Mouse (Mus musculus): ENCODE data around the gene Smpdl3b.

DNA sequence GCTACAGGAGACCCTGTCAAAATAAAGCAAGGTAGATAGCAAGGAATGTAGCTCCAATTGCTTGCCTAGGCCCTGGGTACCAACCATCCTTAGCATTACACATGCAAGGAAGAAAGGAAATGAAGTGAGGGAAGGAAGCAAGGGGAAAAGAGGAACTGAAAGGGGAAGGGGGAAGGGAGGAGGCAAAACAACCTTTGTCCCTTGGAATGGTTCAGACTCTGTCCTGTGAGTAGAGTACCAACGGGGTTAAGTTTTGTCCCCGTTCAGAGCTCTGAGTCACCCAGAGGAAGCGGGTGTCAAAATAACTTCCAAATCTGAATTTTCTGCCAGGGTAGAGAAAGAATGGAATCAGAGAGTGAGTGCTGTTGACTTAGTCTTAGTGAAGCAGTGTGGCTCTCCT lies 3.2 kb upstream of the Smpdl3b start:
- no peak for TF ChIP-seq POLR2A (IDR thresholded peaks at IDR 0.05; ENCODE audit: control insufficient read depth in 1 of 2, insufficient read depth in 1 of 2, low read depth in 1 of 2, low read length in 2 of 2, poor library complexity in 1 of 2)
- TF ChIP-seq TAL1 (IDR thresholded peaks at IDR 0.05; ENCODE audit: low read length): no peak
- TF ChIP-seq ZMIZ1 (IDR thresholded peaks at IDR 0.05; ENCODE audit: low read depth, low read length): no peak
- TF ChIP-seq RCOR1 (IDR thresholded peaks at IDR 0.05; ENCODE audit: low read depth, low read length): no peak
- no peak for TF ChIP-seq ZC3H11A (IDR thresholded peaks at IDR 0.05; ENCODE audit: low read depth, low read length)

All from MEL (cell line).